Mouse (Mus musculus): Measurements from ENCODE around the gene Szt2.

Szt2 gene

DNA sequence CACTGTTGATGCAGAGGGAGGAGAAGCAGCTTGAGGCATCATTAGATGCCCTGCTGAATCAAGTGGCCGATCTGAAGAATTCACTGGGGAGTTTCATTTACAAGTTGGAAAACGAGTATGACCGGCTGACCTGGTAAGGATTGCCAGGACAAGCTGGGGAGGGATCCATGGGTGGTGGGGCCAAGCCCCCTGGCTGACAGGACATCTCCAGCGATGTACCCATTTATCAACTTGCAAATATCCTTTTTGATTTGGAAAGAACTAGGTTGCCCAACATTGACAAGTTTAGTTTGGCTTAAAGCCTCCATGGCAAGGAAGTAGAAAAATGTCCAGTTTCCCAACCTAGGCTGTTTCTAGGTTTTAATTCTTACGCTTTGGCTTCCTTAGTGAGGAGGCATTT, 1.8 kb upstream of the Szt2 start:
- no peak for DNase-seq

DNA sequence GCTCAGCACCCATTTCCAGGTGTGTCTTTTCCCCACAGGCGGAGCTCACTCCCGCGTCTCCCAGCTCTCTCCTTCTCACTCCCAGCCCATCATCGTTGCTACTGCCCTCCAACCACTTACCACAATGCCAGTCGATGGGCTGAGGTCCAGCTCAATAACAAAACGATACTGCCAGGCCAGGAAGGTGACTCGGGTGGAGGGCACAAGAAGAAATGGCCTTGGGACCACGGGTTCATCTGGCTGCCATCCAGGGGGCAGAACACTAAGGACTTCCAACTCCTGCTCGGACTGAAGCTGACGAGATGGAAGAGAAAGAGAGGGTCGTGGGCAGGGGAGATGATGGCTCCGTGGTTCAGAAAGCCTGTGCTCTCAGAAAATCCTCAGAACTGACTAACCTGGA, 6.4 kb downstream of the Szt2 start:
- DNase-seq = no peak

DNA sequence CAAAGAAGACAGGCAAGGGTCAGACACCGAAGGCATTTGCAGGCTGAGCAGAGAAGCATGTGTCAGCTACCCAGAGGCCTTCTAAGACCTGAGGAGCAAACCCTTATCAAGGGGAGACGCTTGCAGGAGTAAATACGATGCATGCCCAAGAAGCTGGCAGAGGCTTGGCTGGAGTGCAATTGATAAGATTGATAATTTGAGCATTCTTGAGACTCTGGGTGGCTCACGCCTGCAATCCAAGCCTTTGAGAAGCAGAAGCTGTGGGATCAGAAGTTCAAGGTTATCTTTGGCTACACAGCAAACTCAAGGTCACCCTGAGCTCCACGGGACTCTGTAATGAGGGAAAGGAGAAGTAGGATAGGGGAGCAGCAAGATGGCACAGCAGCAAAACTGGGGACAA, 7.2 kb downstream of the Szt2 start:
- DNase-seq = no peak

DNA sequence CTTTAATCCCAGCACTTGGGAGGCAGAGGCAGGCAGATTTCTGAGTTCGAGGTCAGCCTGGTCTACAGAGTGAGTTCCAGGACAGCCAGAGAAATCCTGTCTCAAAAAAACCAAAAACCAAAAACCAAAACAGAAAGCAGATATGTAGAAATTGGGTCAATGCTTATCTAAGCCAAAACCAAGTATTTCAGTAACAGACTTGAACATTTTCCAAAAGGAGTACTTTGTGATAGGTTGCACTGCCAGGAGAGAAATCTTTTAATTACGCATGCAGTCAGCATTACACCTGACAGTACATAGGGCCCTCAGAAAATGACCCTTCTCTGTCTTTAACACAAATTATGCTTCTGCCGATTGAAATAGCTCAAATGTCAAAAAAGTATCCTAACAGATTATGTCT, 7.7 kb downstream of the Szt2 start:
- no peak for DNase-seq

DNA sequence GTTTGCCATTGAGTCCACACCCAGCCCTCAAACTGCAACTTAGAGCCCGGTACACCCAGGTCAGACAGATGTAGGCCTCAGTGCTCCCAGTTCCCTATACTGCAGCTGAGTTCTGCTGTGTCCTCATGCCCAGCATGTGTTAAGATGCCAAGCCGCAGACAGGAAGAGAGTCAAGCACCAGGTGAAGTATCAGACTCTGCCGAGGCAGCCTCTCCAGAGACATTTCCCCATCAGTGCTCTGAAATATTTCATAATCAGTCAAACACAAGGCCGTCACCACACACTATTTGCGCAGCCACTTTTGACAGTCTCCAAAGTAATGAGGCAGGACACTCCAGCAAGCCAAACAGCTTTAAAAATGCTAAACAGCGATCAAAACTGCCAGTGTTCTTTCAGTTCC, 10.7 kb downstream of the Szt2 start:
- no peak for DNase-seq

DNA sequence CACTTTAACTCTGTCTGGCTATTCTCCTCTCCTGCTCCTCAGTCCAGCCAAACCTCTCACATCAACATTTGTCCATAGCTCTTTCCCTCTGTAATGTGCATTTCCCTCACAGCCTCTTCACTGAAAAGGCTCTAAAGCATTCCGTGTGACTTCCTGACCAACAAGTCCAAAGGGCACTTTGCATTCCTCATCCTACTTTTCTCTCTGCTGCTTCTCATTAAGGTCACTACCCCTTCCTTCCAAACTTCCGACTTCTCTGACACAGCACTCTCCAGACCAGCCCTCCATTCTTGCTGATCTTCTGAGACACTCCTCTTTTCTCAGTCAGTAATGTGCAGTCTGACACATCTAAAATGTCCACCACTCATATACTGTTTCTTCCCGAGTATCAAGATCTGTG, 12.6 kb downstream of the Szt2 start:
- no peak for DNase-seq

DNA sequence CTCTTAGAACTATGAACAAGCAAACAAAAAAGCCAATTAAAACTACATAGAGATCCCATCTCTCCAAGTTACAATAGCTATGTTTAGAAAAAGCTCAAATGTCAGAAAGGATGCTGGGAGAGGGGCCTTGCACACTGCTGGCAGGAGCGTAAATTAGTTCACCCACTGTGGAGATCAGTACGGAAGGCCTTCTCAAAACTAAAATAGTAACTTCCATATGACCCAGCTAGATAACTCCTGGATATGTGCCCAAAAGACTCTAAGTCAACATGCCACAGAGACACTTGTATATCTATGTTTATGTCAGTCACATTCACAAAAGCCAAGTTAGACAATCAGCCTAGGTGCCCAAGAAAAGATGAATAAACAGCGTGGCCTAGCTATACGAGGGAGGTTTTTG, 13.8 kb downstream of the Szt2 start:
- DNase-seq = no peak

DNA sequence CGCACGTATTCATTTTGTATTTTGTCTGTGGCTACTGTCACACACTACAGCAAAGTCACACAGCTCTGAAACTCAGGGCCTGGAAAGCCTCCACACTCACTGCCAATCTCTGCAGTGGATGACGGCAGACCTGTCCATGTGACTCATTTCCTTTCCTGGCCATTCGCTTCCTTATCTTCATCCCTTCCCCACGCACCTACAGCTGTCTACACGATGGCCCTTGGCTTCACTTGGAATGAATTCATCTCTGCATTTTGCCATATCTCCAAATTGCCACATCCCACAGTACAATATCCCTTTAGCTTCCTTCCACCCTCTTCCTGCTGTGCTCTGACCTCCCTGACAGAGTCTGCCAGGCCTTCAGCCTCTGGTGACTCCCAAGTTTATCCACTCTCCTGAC, 14.6 kb downstream of the Szt2 start:
- DNase-seq = no peak

DNA sequence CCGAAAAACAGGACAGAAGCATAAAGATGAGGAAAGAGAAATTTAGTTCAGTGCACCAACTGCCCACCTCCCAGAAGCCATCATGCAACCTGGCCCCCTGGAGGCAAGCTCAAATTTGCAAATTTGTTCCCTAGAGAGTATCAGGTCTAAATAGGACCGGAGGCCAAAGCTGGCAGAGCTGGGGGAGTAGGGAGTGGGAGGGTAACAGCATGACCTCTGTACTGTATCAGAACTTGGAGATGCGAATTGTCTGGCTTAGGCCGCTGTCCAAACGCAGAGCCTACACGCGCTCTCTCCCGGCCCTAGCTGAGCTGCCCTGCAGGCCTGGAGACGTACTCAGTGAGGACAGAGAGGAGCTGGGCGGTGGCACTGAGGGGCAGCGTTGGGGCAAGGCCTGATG, 18.9 kb downstream of the Szt2 start:
- DNase-seq = no peak

DNA sequence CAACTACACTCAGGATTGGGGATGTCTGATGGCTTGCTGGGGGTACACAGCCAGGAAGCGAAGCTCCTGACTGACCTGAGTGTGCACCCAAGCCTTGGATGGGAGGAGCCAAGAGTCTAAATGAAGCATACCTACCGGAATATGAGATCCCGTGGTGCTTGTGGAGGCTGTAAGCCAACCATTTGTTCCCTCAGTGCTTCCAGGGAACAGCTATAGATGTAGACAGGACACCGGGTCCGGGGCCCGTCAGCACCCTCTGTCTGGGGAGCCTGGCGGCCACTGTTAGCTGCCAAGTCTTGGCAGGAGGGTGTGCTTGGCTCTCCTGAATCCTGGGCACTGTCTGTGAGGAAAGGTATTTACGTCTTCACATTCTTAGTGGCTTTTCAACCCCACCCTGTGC, 21.8 kb downstream of the Szt2 start:
- no peak for DNase-seq

DNA sequence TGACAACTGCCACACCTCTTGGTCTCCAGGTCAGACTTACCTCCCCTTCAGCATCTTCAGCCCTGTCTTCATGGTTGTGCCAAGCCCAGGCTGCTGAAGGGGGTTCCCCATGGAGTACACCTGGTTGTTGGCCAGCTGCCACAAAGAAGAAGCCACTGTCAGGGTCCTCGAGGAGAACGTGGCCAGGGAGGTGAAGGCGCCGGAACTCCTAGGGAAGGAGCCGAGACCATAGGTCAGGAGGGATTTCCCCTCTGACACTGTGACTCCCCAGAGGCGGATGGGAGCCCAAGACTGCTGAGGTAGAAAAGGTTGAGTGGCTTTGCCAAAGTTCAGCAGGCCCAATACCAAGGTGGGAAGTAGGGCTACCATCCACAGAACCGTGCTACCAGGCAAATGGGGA, 25.8 kb downstream of the Szt2 start:
- DNase-seq = no peak

DNA sequence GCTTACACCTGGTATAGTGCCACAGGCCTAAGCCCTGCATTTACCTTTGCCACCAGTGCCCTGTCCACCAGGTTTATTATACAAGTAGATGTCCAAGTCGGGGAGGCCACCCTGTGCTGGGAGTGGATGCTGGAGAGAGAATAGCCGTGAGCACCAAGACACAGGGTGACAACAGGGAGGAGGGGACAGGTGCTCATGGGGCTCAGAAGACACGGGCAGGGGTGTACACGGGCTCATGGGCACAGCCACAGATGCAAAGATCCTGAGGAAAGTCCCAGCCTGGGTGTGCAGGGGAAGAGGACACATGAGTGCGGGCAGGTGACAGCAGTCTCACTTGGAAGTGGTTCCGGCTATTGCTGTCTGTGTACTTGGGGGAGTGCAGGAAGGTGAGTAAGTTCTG, 33.1 kb downstream of the Szt2 start:
- no peak for DNase-seq

DNA sequence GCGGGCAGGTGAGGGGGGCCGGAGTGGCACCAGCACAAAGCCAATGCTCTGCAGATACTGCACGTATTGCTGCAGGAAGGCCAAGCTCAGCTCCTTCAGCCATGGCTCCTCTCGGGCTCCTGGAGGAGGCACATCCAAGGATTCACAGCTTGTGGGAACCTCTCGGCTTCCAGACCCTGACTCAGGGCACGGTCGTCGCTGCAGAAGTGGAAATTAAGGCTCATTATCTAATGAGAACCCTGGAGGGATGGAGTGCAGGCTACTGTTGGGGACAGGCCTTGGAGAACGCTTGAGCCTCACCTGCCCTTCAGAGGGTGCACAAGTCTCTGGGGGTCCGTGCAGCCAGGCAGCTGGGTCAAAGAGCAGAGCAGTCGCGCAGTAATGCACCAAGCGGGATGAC, 37.3 kb downstream of the Szt2 start:
- no peak for DNase-seq

DNA sequence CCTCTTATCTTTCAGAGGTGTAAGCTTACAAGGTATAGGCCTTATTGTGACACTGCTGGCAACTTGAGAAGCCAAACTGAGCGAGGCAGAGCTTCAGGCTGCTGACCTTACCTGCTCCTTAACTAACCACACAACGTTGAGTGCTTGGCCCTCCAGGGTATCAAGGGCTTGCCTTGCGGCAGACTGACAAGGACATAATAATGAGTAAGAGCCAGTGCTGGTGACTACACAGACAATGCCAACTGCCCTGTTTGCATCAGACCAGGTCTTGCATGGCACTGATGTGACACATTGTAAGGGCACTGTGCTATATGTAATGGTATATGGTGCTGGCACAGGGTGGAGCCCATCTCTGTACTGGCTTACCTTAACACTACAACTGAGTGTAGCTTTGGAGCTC, 40.5 kb downstream of the Szt2 start:
- DNase-seq = no peak

DNA sequence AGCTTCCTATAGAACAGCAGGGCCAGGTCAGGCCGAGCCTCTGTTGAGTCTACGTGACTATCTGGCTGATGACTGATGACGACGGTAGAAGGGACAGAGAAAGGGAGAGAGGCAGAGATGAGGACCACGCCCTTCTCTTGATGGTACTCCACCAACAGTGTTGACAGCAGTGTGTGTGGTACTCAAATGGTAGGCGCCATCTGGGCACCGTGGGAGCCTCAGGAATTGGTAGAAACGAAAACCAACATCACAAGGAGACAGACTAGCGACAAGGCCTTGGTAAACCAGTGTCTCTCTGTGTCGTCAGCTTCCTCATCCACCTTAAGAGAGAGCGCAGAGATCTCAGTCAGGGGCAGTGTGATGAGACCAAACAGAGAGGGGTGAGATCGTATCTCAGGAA, 41.5 kb downstream of the Szt2 start:
- DNase-seq = no peak

DNA sequence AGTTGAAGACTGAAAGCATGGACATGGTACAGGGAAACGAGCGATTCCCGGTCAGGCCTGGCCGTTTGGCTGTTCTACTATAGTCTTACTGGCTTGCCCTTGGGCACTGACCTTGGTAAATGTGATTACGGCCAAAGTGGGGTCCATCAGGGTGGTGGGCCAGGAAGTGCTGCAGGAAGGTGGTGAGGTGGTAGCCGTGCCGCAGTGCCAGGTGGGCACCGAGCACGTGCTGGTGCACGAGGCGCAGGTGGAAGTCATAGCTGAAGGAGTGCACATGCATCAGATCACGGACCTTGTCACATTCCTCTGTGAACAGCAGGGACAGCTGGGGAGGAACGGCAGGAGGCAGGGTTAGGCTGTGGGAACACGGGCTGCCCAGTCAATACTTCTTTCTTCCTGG, 43.1 kb downstream of the Szt2 start:
- no peak for DNase-seq

DNA sequence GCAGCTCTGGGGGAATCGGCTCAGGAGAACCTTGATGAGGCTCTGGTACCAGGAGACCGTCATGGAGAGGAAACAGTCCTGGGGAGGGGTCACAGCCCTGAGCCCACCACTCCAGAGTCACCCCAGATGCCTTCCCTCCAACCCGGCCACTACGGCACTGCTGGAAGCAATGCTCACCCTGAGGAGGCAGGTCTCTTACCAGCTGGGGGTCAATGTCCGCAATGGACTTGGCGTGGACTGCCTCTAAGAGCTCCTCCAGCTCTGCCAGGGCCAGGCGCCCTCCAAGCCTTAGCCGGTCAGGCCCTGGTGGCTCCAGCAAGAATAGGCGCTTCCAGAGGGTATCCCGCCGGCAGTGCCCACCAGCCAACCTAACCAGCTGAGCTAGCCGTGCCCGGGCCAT, 44.4 kb downstream of the Szt2 start:
- DNase-seq = no peak

DNA sequence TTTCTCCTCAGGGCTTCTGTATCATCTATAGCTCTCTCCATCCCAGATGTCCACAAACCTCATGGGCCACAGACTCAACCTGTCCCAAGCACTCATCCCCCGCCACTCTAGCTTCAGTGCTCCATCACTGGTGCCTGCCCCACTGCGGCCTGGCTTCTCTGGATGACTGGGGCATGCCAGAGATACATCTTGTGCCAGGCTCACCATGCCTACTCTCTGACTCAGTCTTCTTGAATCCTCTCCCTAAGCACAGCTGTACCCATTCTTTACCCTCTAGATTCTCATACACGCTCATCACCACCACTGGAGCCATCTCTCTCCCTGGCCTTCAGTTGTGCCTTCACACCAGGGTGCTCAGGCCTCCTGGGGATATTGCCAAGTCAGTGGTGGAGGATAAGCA, 45.1 kb downstream of the Szt2 start:
- DNase-seq = no peak

DNA sequence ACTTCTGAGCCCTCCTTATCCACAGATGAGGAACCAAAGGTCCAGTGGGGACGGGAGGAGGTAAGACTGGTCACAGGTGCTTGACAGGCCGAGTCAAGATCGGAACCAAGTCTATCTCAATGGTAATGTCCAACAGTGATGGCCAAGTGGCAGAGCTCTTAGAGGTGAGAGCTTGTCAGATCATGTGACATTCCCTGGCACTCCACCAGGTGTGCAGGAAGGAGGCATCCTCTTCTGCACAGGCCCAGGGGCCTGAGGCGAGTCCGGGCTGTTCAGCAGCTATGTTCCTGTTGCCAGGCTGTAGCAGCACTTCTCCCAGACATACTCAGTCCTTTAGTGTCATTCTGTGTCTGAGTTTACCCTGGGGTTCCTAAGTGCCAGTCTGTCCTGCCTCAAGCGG, 46.2 kb downstream of the Szt2 start:
- no peak for DNase-seq

DNA sequence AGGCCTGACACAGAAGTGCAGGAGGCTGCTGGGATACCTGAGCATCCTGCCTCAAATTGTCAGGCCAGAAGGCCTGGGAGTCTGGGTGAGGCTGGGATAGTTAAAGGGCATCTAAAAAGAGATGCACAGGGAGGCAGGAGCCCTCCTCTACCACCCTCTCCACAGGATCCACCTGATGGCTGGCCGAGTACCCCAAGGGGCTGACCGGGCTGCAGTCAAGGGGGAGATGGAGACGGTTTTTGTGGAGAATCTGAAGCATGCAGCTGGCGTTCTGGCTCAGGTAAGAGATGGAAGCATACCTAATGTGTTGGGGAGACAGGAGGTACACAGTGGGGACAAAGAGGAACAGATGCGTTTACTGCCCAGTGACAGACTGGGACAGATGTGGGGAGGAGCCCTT, 47.6 kb downstream of the Szt2 start:
- DNase-seq = no peak

DNA sequence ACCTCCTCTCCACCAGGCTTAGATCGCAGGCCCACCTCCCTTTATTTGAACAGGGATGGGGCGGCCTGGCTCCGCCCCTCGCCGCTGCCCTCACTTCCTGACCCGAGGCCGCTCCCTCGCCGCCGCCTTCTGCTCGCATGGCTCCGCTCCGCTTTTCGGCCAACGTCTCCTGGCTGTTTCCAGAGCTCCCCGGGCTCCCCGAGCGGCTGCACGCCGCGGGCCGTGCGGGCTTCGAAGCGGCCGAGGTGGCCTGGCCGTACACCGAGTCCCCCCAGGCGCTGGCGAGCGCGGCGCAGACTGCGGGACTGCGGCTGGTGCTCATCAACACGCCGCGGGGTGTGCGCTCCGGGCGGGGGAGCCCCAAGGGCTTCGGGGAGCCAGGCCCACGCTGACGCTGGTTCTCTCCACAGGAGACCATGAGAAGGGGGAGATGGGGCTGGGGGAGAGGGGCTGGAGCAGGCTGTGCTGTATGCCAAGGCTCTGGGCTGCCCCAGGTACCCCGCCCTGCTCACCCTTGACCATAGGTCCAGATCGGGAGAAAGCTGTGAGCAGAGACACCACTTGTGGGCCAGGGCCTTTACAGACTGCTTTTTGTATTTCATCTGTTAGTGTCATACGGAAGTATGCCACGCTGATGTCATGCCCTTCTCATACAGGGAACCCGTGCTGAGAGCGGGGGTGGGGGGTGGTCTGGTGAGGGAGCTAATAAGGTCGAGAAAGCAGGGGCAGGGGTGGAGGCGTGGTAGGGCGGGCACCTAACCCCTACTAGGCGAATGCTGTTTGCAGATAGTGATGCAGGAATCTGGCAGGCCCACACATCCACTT, 49.0 kb downstream of the Szt2 start:
- DNase-seq = peak; percentile 77

DNA sequence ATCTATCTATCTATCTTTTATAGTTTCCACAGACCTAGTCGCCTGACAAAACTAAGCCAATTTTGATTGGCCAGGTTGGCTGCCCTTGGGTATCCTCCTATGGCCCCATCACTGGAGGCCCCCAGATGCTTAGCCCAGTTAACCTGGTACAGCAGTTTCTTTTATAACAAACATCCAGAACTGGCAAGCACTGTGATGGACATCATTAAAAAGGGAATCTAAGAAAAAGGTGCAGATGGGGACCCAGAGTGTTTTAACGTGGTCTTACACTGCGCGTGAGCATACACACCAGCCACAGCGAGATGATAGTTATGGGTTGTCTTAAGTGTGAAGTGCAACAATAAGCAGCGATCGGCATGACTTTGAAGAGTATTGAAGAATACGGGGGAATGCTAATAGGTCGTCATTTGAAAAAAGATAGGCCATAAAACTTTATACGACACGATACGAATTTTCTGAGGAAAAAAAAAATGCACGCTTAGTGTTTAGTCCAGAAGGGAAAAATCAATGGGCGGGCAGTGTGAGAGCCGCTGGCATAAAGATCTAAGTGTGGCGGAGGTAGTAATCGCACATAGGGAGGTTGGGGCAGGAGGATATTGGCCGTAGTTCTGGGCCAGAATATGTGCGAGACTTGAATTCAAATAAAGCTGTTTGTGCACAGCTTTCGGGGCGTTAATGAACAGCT, 49.7 kb downstream of the Szt2 start:
- peak; percentile 29 for DNase-seq

DNA sequence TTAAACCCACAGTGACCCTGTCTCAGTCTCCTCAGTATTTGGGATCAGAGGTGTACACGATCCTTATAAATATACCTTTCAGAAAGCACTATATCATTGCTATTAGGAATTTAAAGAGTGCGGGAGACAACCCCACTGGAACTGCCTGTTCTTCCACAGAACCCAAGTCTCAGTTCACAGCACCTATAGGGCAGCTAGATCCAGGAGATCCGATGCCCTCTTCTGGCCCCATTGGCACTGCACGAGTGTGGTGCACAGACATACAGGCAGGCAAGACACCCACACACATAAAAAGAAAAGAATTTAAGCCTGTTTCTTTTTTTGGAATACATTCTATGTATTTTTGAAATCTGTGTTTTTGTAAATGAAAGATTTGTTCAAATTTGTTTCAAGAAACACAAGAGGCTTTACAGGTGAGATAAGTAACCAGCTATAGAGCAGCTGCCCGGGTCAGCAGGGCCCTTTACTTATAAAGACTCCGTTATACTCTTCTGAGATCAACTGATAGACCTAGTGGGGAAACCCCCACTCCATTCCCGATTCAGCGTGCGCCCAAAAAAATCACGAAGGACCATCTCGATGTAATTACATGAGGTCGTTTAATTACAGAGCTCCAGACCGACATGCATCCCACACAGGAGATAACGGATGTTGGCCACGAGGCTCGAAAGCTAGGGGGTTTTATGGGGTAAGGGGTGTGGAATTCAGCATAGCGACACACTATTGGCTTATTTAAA, 50.7 kb downstream of the Szt2 start:
- no peak for DNase-seq

DNA sequence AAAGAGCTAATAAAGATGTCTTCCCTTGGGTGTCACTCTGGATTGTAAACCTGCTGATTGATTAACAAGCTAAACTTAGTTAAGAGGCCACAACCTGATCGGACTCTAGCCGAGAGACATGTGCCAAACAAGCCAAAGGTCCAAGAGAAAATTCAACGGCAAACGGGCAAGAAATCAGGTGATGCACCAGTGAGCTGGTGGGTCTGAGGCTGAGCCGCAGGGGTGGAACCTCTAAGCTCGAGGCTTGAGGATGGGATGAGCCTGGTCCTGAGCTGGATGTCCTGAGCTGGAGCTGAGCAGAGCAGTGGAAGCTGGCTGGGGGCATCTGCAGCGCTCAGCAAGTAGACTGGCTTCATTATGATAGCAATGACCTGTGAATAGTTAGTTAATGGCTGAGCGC, 51.6 kb downstream of the Szt2 start:
- no peak for DNase-seq
